8 mouse cellular contexts compared by ENCODE assay signal in the genomic region with DNA sequence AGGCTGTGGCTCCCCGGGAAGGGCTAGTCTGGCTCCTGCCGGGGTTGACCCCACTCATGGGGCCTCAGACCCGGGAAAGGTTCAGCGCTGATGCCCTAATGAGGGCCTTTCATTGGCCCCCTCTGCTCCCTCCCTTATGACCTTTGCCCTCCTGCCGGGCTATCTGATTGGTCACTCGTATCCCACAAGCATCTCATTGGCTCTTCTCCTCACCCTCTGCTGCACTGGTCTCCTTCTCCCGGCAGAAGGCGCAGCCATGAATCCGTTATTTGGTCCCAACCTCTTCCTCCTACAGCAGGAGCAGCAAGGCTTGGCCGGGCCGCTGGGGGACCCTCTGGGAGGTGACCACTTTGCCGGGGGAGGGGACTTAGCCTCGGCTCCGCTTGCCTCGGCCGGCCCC. TPM values are rescaled to one million over a fixed set of nuclear protein-coding genes. Genes with fewer than 3 reads are reported as not detected.
DNase-seq lines count a peak whose midpoint lies in the region; ATAC-seq and TF ChIP-seq lines count a peak whose summit lies in the region.

Iffo1 (plus strand) TSS at position 241 of the 400 bp plus-strand sequence.

- H3K27ac ChIP-seq in embryonic facial prominence, embryonic 13.5 days: peak within 1 kb of the TSS; percentile 87
- H3K27ac ChIP-seq in kidney, adult 2 months (ENCODE audit: insufficient read depth, low read depth, low read length): peak within 1 kb of the TSS; percentile 46
- peak within 1 kb of the TSS; percentile 95 for H3K27ac ChIP-seq in limb, embryonic 12.5 days
- peak within 1 kb of the TSS; percentile 92 for H3K27ac ChIP-seq in midbrain, embryonic 14.5 days (replicated peaks; ENCODE audit: low read depth, low read length)

- peak; percentile 52 for TF ChIP-seq CTCF in kidney, adult 2 months (conservative IDR thresholded peaks at IDR 0.05; ENCODE audit: insufficient read depth, insufficient read length, low read depth, low read length)

- H3K36me3 ChIP-seq in embryonic facial prominence, embryonic 13.5 days: peaks cover 49% of the 10 kb centered on the region
- H3K36me3 ChIP-seq in kidney, adult 2 months (ENCODE audit: control insufficient read depth, insufficient read depth, low read length): peaks cover 2% of the 10 kb centered on the region; the same call in 1 of the 2 replicates
- peaks cover 55% of the 10 kb centered on the region for H3K36me3 ChIP-seq in limb, embryonic 12.5 days
- peaks cover 38% of the 10 kb centered on the region for H3K36me3 ChIP-seq in midbrain, embryonic 14.5 days (ENCODE audit: control insufficient read depth, insufficient read depth, low read length)

- H3K27me3 ChIP-seq in embryonic facial prominence, embryonic 13.5 days: no peaks in the 10 kb centered on the region
- H3K27me3 ChIP-seq in kidney, adult 2 months (replicated peaks; ENCODE audit: control insufficient read depth, insufficient read depth, low read length): no peaks in the 10 kb centered on the region
- H3K27me3 ChIP-seq in limb, embryonic 12.5 days: no peaks in the 10 kb centered on the region
- no peaks in the 10 kb centered on the region for H3K27me3 ChIP-seq in midbrain, embryonic 14.5 days (ENCODE audit: control insufficient read depth, insufficient read depth, low read length)

- no peaks in the 10 kb centered on the region for H3K9me3 ChIP-seq in embryonic facial prominence, embryonic 13.5 days
- no peaks in the 10 kb centered on the region for H3K9me3 ChIP-seq in limb, embryonic 12.5 days
- H3K9me3 ChIP-seq in midbrain, embryonic 14.5 days (ENCODE audit: control insufficient read depth, low read length): no peaks in the 10 kb centered on the region

- peak; percentile 85 for ATAC-seq in embryonic facial prominence, embryonic 13.5 days (ENCODE audit: insufficient number of reproducible peaks, insufficient read depth, low FRiP score, low TSS enrichment, low read depth)
- ATAC-seq in limb, embryonic 12.5 days (ENCODE audit: insufficient number of reproducible peaks, insufficient read depth, low FRiP score, low TSS enrichment, low read depth): peak; percentile 90
- peak; percentile 94 for ATAC-seq in midbrain, embryonic 14.5 days (ENCODE audit: low FRiP score, low TSS enrichment)

- H3K4me1 ChIP-seq in embryonic facial prominence, embryonic 13.5 days: peaks cover 35% of the 10 kb centered on the region
- H3K4me1 ChIP-seq in kidney, adult 2 months (ENCODE audit: control insufficient read depth, insufficient read depth, low read length): peaks cover 29% of the 10 kb centered on the region
- peaks cover 40% of the 10 kb centered on the region for H3K4me1 ChIP-seq in limb, embryonic 12.5 days (replicated peaks)
- peaks cover 33% of the 10 kb centered on the region for H3K4me1 ChIP-seq in midbrain, embryonic 14.5 days (ENCODE audit: control insufficient read depth, insufficient read depth, low read length)

- WGBS in embryonic facial prominence, embryonic 13.5 days: under 1% methylated on average over 16 of the region's 16 CpGs
- WGBS in kidney, adult 2 months: 2% methylated on average over 16 of the region's 16 CpGs
- under 1% methylated on average over 16 of the region's 16 CpGs for WGBS in limb, embryonic 12.5 days
- 0% methylated on average over 16 of the region's 16 CpGs for WGBS in midbrain, embryonic 14.5 days

- DNase-seq in A20 (ENCODE audit: low read depth, low spot score): peak; percentile 91
- peak; percentile 67 to 84 for DNase-seq in adrenal gland, postnatal 4 days (ENCODE audit: low spot score in 2 of 2)
- peak; percentile 94 to 96 for DNase-seq in heart, adult 18-20 months
- DNase-seq in kidney, adult 2 months: peak; percentile 96
- peak; percentile 93 for DNase-seq in midbrain, embryonic 14.5 days
- DNase-seq in spleen, adult 18-20 months: peak; percentile 73 to 79

- peak within 1 kb of the TSS; percentile 93 for H3K4me2 ChIP-seq in embryonic facial prominence, embryonic 13.5 days
- peak within 1 kb of the TSS; percentile 97 for H3K4me2 ChIP-seq in limb, embryonic 12.5 days
- peak within 1 kb of the TSS; percentile 94 for H3K4me2 ChIP-seq in midbrain, embryonic 14.5 days (ENCODE audit: low read length)

- TF ChIP-seq POLR2A in kidney, adult 2 months (IDR thresholded peaks at IDR 0.05; ENCODE audit: low read depth, low read length): peak; percentile 38

- peak within 1 kb of the TSS; percentile 73 for H3K4me3 ChIP-seq in embryonic facial prominence, embryonic 13.5 days
- H3K4me3 ChIP-seq in kidney, adult 2 months (ENCODE audit: insufficient read depth, low read depth, low read length): peak within 1 kb of the TSS; percentile 65
- H3K4me3 ChIP-seq in limb, embryonic 12.5 days (replicated peaks): peak within 1 kb of the TSS; percentile 82
- peak within 1 kb of the TSS; percentile 74 for H3K4me3 ChIP-seq in midbrain, embryonic 14.5 days (replicated peaks; ENCODE audit: low read depth, low read length)

- peak within 1 kb of the TSS; percentile 88 for H3K9ac ChIP-seq in embryonic facial prominence, embryonic 13.5 days
- peak within 1 kb of the TSS; percentile 90 for H3K9ac ChIP-seq in limb, embryonic 12.5 days (replicated peaks)
- H3K9ac ChIP-seq in midbrain, embryonic 14.5 days (replicated peaks; ENCODE audit: low read length): peak within 1 kb of the TSS; percentile 78

RNA-seq across cellular contexts. Expression of gene Iffo1, which starts in this region (rescaled TPM):
- 10 to 100 TPM; 42.7 to 49.9 TPM for total RNA-seq in adrenal gland, postnatal 4 days (2021)
- polyA plus RNA-seq in embryonic facial prominence, embryonic 13.5 days (2015; fragmentation: Nextera tagmentation; extraction: Ambion mirVana): 15.5 and 17.6 TPM in 2 replicates
- total RNA-seq in heart, adult 18-20 months (2021): 1 to 10 TPM; 5.0 to 5.9 TPM
- 35.0 and 36.4 TPM in 2 replicates for polyA plus RNA-seq in kidney, adult 2 months (2012; rRNA removed)
- polyA plus RNA-seq in limb, embryonic 12.5 days (2016; fragmentation: Nextera tagmentation; extraction: Ambion mirVana): 24.6 and 27.1 TPM in 2 replicates
- polyA plus RNA-seq in midbrain, embryonic 14.5 days (2014; fragmentation: Nextera tagmentation; extraction: Ambion mirVana): 15.8 and 18.2 TPM in 2 replicates

Comparison
In these comparisons a context has a peak if more than half of its experiments do, and no peak if none do; other contexts are left out.
1. Peak in every context shown above with its lines: DNase-seq, ATAC-seq, H3K4me3 ChIP-seq and H3K27ac ChIP-seq.
2. RNA of gene Iffo1 (total RNA-seq): 42.7 to 49.9 TPM in adrenal gland, postnatal 4 days; 5.0 to 5.9 TPM in heart, adult 18-20 months; every median in the first group is over 4 times any median in the second.